Mouse (Mus musculus) cerebellum, adult 18-20 months (tissue): ENCODE measurements around the gene Xbp1.
"Not testable (repeated sequence)": the region's sequence is repeated elsewhere in the genome, so short reads cannot be mapped to it uniquely, and the experiment has no call there.

Experiments
- DNase-seq, 2 experiments: peaks; one replicate each; pipeline ENCODE4 v3.0.0; 2021

The Xbp1 gene

GRCm38 (mm10) chr11:5502351-5503051 lies 18.0 kb upstream of the Xbp1 start:
- DNase-seq: no peak

GRCm38 (mm10) chr11:5505856-5506575 lies 14.4 kb upstream of the Xbp1 start:
- no peak for DNase-seq

GRCm38 (mm10) chr11:5509215-5510098 lies 11.0 kb upstream of the Xbp1 start:
- DNase-seq: no peak

GRCm38 (mm10) chr11:5510099-5510391 lies 10.4 kb upstream of the Xbp1 start:
- no peak for DNase-seq

- DNase-seq: not testable (repeated sequence)
These were observed 9.8 kb upstream of the Xbp1 start for GRCm38 (mm10) chr11:5510686-5511085.

- DNase-seq: no peak
These were observed 8.2 kb upstream of the Xbp1 start for GRCm38 (mm10) chr11:5512099-5512725.

GRCm38 (mm10) chr11:5512961-5513360 lies 7.5 kb upstream of the Xbp1 start:
- DNase-seq: no peak

- no peak for DNase-seq
These were observed 6.4 kb upstream of the Xbp1 start for GRCm38 (mm10) chr11:5514091-5514490.

GRCm38 (mm10) chr11:5515196-5515595 lies 5.3 kb upstream of the Xbp1 start:
- no peak for DNase-seq

- DNase-seq: no peak
These were observed 4.8 kb upstream of the Xbp1 start for GRCm38 (mm10) chr11:5515655-5516054.

- no peak for DNase-seq
These were observed 4.3 kb upstream of the Xbp1 start for GRCm38 (mm10) chr11:5516151-5516550.

- DNase-seq: no peak
These were observed 3.8 kb upstream of the Xbp1 start for GRCm38 (mm10) chr11:5516617-5517016.

- DNase-seq: no peak
These were observed 3.1 kb upstream of the Xbp1 start for GRCm38 (mm10) chr11:5517346-5517745.

GRCm38 (mm10) chr11:5519681-5520080 lies 778 bp upstream of the Xbp1 start:
- no peak for DNase-seq

GRCm38 (mm10) chr11:5521266-5521515 lies 732 bp downstream of the Xbp1 start:
- no peak for DNase-seq

- DNase-seq: peak; percentile 73 to 81
These were observed 1.2 kb downstream of the Xbp1 start for GRCm38 (mm10) chr11:5521516-5522291.

GRCm38 (mm10) chr11:5522798-5523415 lies 2.4 kb downstream of the Xbp1 start:
- DNase-seq: no peak

GRCm38 (mm10) chr11:5525418-5525817 lies 5.0 kb downstream of the Xbp1 start:
- no peak for DNase-seq

GRCm38 (mm10) chr11:5526573-5527439 lies 6.3 kb downstream of the Xbp1 start:
- DNase-seq: no peak

- no peak for DNase-seq
These were observed 7.5 kb downstream of the Xbp1 start for GRCm38 (mm10) chr11:5527865-5528523.

- no peak for DNase-seq
These were observed 8.4 kb downstream of the Xbp1 start for GRCm38 (mm10) chr11:5528841-5529240.
